Mouse (Mus musculus) cerebellum, adult 8-10 months (tissue): ENCODE measurements around the gene Mcm9.
"Not testable (repeated sequence)": the region's sequence is repeated elsewhere in the genome, so short reads cannot be mapped to it uniquely, and the experiment has no call there.

ENCODE experiments used
- DNase-seq: peaks from one replicate; pipeline ENCODE4 v3.0.0; 2022

Mcm9 gene

GRCm38 (mm10) chr10:53568531-53568930 is 61.7 kb downstream of the Mcm9 start:
- no peak for DNase-seq

DNA sequence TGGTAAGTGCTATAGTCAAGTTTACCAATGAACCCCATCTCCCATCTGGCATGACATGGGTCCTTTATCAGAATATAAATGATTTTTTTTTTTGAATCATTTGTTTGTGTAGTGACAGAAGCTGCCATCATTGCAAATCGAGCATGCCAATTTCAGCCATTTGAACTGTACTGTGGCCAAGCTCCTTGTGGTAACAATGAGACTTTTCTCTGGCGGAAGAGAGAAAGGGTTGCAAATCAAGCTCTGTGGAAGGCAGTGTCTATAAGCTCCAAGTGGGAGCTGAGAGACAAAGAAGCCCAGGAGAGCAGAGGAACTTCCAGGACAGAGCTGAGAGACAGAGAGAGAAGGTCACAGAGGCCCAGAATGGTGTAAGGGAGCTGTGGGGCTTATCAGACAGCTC is 64.7 kb downstream of the Mcm9 start:
- DNase-seq: no peak

GRCm38 (mm10) chr10:53562001-53562400 is 68.2 kb downstream of the Mcm9 start:
- DNase-seq: no peak

- no peak for DNase-seq
These were observed 92.6 kb downstream of the Mcm9 start for GRCm38 (mm10) chr10:53537596-53537995.

- no peak for DNase-seq
These were observed 97.9 kb downstream of the Mcm9 start for GRCm38 (mm10) chr10:53532297-53532696.

GRCm38 (mm10) chr10:53527838-53528773 is 102.1 kb downstream of the Mcm9 start:
- peak; percentile 56 for DNase-seq

- no peak for DNase-seq
These were observed 102.9 kb downstream of the Mcm9 start for GRCm38 (mm10) chr10:53527344-53527743.

DNA sequence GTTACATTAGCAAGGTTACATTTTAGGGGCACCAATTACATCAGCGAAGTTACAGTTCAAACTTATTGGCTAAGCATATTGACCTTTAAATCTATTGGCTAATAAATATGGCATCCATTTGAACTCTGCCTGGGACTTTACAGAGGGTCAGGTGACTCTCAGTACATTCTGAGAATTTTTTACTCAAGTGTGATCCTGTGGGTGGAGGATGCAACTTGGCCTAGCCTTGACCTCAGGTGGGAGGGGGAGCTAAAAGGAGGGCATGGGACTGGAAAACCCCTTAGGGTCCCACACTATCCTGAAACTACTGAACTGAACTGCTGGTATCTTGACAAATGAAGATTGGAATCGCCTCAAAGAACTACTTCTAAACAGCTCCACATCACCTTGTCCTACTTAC is 103.9 kb downstream of the Mcm9 start:
- no peak for DNase-seq

GRCm38 (mm10) chr10:53525265-53525976 is 104.8 kb downstream of the Mcm9 start:
- no peak for DNase-seq

GRCm38 (mm10) chr10:53519068-53519954 is 110.9 kb downstream of the Mcm9 start:
- DNase-seq: no peak

GRCm38 (mm10) chr10:53518599-53518913 is 111.7 kb downstream of the Mcm9 start:
- DNase-seq: no peak

DNA sequence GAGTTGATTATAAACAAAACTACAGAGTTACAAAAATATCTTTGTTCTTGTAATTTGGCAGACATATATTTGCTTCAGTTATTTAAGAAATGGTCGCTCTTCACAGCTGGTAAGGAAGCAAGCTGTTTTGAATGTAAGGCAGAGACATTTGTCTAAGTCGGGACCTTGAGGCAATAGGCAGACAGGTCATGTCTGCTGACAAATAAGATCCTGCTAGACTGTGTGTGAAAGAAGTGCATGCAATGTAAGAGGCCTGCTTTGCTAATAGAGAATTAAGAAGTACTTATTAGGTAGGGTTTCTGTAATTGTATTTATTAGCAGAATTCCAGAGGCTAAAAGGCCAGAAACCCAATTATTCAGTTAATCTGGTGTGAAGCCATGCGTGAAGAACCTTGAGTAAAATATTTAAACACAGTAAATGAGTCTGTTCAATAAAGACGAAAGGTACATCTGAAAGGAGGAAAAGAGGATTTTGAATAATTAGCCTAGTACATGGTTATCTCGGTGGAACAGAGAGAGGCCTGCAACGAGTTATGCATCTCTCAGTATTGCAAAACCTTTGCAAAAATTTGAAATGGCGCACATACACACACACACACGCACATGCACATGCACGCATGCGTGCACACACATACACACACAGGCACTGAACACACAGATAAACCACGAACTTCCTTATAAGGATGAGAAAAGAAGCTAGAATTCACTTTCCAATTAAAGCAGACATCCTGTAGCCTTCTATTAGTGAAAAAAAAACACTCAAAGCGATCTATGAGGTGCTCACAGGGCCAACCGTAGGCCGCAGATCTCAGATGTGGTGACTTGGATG is 112.3 kb downstream of the Mcm9 start:
- DNase-seq: no peak

DNA sequence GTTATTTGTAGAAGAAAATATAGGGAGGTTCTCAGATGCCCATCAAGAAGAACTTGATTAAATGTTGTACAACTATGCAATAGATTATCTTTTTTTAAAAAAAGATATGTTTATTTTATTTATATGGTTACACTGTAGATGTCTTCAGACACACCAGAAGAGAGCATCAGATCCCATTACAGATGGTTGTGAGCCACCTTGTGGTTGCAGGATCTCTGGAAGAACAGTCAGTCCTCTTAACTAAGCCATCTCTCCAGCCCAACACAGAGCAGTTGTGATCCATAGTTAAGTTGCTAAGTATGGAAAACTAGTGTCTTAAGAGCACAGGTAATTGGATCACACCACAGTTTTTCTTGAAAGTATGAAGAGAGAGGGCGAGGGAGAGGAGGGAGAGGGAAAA is 117.7 kb downstream of the Mcm9 start:
- no peak for DNase-seq

GRCm38 (mm10) chr10:53509158-53509773 is 121.0 kb downstream of the Mcm9 start:
- peak; percentile 68 for DNase-seq

DNA sequence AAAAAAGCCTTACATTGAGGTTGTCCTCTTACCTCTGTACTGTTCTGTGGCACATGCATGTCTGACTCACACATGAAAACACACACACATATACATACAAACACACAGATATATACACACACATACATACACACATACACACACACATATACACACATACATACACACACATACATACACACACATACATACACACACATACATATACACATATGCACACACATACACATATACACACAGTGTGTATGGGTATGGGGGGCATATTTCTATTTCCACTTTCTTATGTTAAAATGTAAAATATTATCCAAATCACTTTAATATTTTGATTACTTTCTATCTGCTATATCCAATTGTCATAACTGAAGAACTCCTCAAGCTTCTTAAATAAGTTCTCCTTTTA is 121.6 kb downstream of the Mcm9 start:
- DNase-seq: no peak

DNA sequence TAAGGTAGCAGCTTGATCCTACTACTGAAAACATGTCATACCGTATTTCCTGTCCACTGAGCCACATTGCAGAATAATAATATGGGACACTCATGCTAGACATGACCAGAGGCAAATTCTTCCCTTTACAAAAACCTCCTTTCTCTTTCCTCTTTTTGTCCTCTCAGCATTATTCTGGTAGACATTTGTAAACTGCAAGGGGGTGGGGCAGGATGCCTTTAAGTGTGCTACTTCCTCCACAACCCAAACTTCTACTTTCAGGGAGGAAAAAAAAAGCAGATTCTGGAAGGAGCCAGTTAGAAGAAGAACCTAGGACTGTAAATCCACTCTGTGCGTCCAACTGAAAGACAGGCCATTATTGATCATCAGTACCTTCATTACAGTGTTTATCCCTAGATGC is 124.7 kb downstream of the Mcm9 start:
- no peak for DNase-seq

DNA sequence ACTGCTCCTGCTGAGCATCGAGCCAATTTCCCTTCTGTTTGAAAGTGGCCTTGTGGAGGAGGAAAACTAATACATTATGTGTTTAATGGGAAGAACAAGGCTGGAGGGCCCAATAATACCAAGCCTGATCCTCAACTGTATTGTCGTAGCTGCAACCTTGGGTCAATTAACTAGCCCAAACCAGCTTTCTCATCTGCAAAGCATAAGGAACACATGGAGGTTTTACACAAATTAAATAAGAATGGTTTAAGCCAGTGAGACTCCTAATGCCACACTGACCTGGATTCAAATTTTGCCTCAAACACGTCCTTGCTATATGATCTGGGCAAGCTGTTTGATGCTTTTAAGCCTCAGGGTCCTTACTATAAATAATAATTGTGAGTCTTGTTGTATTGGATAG is 125.2 kb downstream of the Mcm9 start:
- DNase-seq: no peak

- DNase-seq: peak; percentile 38
These were observed 127.1 kb downstream of the Mcm9 start for GRCm38 (mm10) chr10:53502875-53503816.

GRCm38 (mm10) chr10:53502471-53502870 is 127.8 kb downstream of the Mcm9 start:
- no peak for DNase-seq

GRCm38 (mm10) chr10:53499518-53499917 is 130.7 kb downstream of the Mcm9 start:
- no peak for DNase-seq

GRCm38 (mm10) chr10:53495349-53495748 is 134.9 kb downstream of the Mcm9 start:
- DNase-seq: not testable (repeated sequence)
